Mouse (Mus musculus) hindbrain, embryonic 13.5 days (tissue): ENCODE results near the gene Lcn8. TPM values are rescaled to one million over a fixed set of nuclear protein-coding genes. Genes with fewer than 3 reads are reported as not detected.
"Not testable (repeated sequence)": the region's sequence is repeated elsewhere in the genome, so short reads cannot be mapped to it uniquely, and the experiment has no call there.

Experiments used
- ATAC-seq: fragments of 200-750 bp; cut with Nextera tagmentation; 2 replicates; pipeline ENCODE4 v1.8.0; 2017; ENCODE audit warnings: moderate TSS enrichment; ENCODE audit not compliant: low FRiP score
- H3K27ac ChIP-seq: fragments of 300-500 bp; sonication (generic); 2 replicates; pipeline ENCODE4 v1.5.1; 2015; ENCODE audit warnings: inconsistent platforms, mild to moderate bottlenecking, moderate library complexity
- H3K27me3 ChIP-seq: fragments of 300-500 bp; sonication (generic); 2 replicates; pipeline ENCODE4 v1.6.1; 2015; ENCODE audit warnings: mild to moderate bottlenecking, inconsistent platforms
- H3K36me3 ChIP-seq: fragments of 300-500 bp; sonication (generic); 2 replicates; pipeline ENCODE4 v1.6.1; 2015; ENCODE audit warnings: mild to moderate bottlenecking, inconsistent platforms
- H3K4me1 ChIP-seq: fragments of 300-500 bp; sonication (generic); replicated peaks from 2 replicates; pipeline ENCODE4 v1.6.1; 2015; ENCODE audit warnings: inconsistent platforms
- H3K4me2 ChIP-seq: fragments of 300-500 bp; sonication (generic); 2 replicates; pipeline ENCODE4 v1.6.1; 2015; ENCODE audit warnings: inconsistent platforms, mild to moderate bottlenecking, moderate library complexity
- H3K4me3 ChIP-seq: fragments of 300-500 bp; sonication (generic); 2 replicates; pipeline ENCODE4 v1.5.1; 2015; ENCODE audit warnings: mild to moderate bottlenecking, inconsistent platforms
- H3K9ac ChIP-seq: fragments of 300-500 bp; sonication (generic); 2 replicates; pipeline ENCODE4 v1.6.1; 2015; ENCODE audit warnings: mild to moderate bottlenecking, inconsistent platforms
- H3K9me3 ChIP-seq: fragments of 300-500 bp; sonication (generic); 2 replicates; pipeline ENCODE4 v1.6.1; 2016; ENCODE audit warnings: inconsistent platforms
- WGBS: fragments of 180-500 bp; shearing (Covaris S2); methylation state at CpG from one replicate; pipeline ENCODE4 v1.1.7; 2015; 5-methylcytosine and 5-hydroxymethylcytosine counted together
- polyA plus RNA-seq: library from polyadenylated mRNA; unstranded; fragments of >200 nt; fragmentation: Nextera tagmentation; extraction: Ambion mirVana; gene quantifications from 2 replicates; pipeline ENCODE4 v1.2.1, GENCODE M21; 2015

The Lcn8 gene
- polyA plus RNA-seq, 1 experiment from 2014 or later = not detected

GRCm38 (mm10) chr2:25679559-25679958 is 26.6 kb downstream of the Lcn8 start:
- no peak for ATAC-seq
- no peak overlapping the region for H3K9ac ChIP-seq
- H3K9me3 ChIP-seq = no peaks in the 10 kb centered on the region
- no peak overlapping the region for H3K27ac ChIP-seq
- no peaks in the 10 kb centered on the region for H3K4me1 ChIP-seq
- WGBS = 88% methylated on average over 6 of the region's 6 CpGs
- 0 out of 2 replicates have a peak, but pooled peaks cover under 1% of the 10 kb centered on the region for H3K27me3 ChIP-seq
- H3K4me2 ChIP-seq = no peak overlapping the region
- H3K4me3 ChIP-seq = no peak overlapping the region
- H3K36me3 ChIP-seq = no peaks in the 10 kb centered on the region

GRCm38 (mm10) chr2:25682426-25682825 is 29.5 kb downstream of the Lcn8 start, which contains the start of gene Lcn10:
Gene Lcn10, plus strand, starts transcription at chr2:25682726.
- Histone ChIP-seq H3K4me1 (no peaks in the 10 kb centered on the region), H3K4me2 (no peak within 1 kb of the TSS), H3K9ac (no peak within 1 kb of the TSS), H3K27ac (no peak within 1 kb of the TSS), H3K27me3 (0 out of 2 replicates have a peak, but pooled peaks cover 2% of the 10 kb centered on the region), H3K9me3 (no peaks in the 10 kb centered on the region), H3K4me3 (no peak within 1 kb of the TSS), H3K36me3 (no peaks in the 10 kb centered on the region)
- no peak for ATAC-seq
- WGBS = 76% methylated on average over 2 of the region's 2 CpGs

GRCm38 (mm10) chr2:25686941-25687340 is 34.0 kb downstream of the Lcn8 start:
- WGBS = 73% methylated on average over 4 of the region's 4 CpGs
- no peak for ATAC-seq

GRCm38 (mm10) chr2:25694605-25695004 is 41.7 kb downstream of the Lcn8 start:
- no peaks in the 10 kb centered on the region for H3K4me1 ChIP-seq
- no peaks in the 10 kb centered on the region for H3K9me3 ChIP-seq
- no peak overlapping the region for H3K9ac ChIP-seq
- no peak overlapping the region for H3K4me2 ChIP-seq
- no peaks in the 10 kb centered on the region for H3K27me3 ChIP-seq
- no peaks in the 10 kb centered on the region for H3K36me3 ChIP-seq
- ATAC-seq = no peak
- no peak overlapping the region for H3K27ac ChIP-seq
- no peak overlapping the region for H3K4me3 ChIP-seq

More at GRCm38 (mm10) chr2:25686941-25687340, 34.0 kb downstream of the Lcn8 start:
- Histone ChIP-seq H3K4me1 (no peaks in the 10 kb centered on the region), H3K36me3 (no peaks in the 10 kb centered on the region), H3K4me2 (no peak overlapping the region), H3K9ac (no peak overlapping the region), H3K9me3 (no peaks in the 10 kb centered on the region), H3K4me3 (no peak overlapping the region), H3K27ac (no peak overlapping the region), H3K27me3 (0 out of 2 replicates have a peak, but pooled peaks cover 2% of the 10 kb centered on the region)

GRCm38 (mm10) chr2:25696951-25697350 is 44.0 kb downstream of the Lcn8 start:
- ATAC-seq = no peak
- Histone ChIP-seq H3K27ac (no peak overlapping the region), H3K4me3 (no peak overlapping the region), H3K4me1 (no peaks in the 10 kb centered on the region), H3K36me3 (no peaks in the 10 kb centered on the region), H3K27me3 (no peaks in the 10 kb centered on the region), H3K4me2 (no peak overlapping the region), H3K9me3 (no peaks in the 10 kb centered on the region), H3K9ac (no peak overlapping the region)
- WGBS = 72% methylated on average over 4 of the region's 4 CpGs

GRCm38 (mm10) chr2:25698696-25699095 is 45.8 kb downstream of the Lcn8 start:
- Histone ChIP-seq H3K9ac (no peak overlapping the region), H3K9me3 (no peaks in the 10 kb centered on the region), H3K4me3 (no peak overlapping the region), H3K27me3 (no peaks in the 10 kb centered on the region), H3K4me1 (no peaks in the 10 kb centered on the region), H3K4me2 (no peak overlapping the region), H3K36me3 (no peaks in the 10 kb centered on the region), H3K27ac (no peak overlapping the region)
- no peak for ATAC-seq
- 89% methylated on average over 2 of the region's 2 CpGs for WGBS

- 71% methylated on average over 3 of the region's 3 CpGs for WGBS
- H3K27ac ChIP-seq, H3K9me3 ChIP-seq, H3K4me3 ChIP-seq, H3K9ac ChIP-seq, H3K4me1 ChIP-seq, ATAC-seq, H3K27me3 ChIP-seq, H3K4me2 ChIP-seq, H3K36me3 ChIP-seq: not testable (repeated sequence)
These were observed 46.8 kb downstream of the Lcn8 start, which contains the start of gene Obp2a for GRCm38 (mm10) chr2:25699743-25700142. Gene Obp2a, plus strand, starts transcription at chr2:25700043.

GRCm38 (mm10) chr2:25701001-25701400 is 48.1 kb downstream of the Lcn8 start:
- Histone ChIP-seq H3K36me3 (no peaks in the 10 kb centered on the region), H3K4me1 (no peaks in the 10 kb centered on the region), H3K4me3 (no peak overlapping the region), H3K9me3 (no peaks in the 10 kb centered on the region), H3K27me3 (no peaks in the 10 kb centered on the region), H3K4me2 (no peak overlapping the region), H3K27ac (no peak overlapping the region), H3K9ac (no peak overlapping the region)
- 85% methylated on average over 5 of the region's 5 CpGs for WGBS
- ATAC-seq = no peak

GRCm38 (mm10) chr2:25703706-25704105 is 50.8 kb downstream of the Lcn8 start:
- no peak overlapping the region for H3K9ac ChIP-seq
- WGBS = 85% methylated on average over 4 of the region's 4 CpGs

More at GRCm38 (mm10) chr2:25703706-25704105, 50.8 kb downstream of the Lcn8 start:
- Histone ChIP-seq H3K27ac (no peak overlapping the region), H3K27me3 (no peaks in the 10 kb centered on the region), H3K4me2 (no peak overlapping the region), H3K4me3 (no peak overlapping the region), H3K9me3 (no peaks in the 10 kb centered on the region), H3K4me1 (peaks cover 11% of the 10 kb centered on the region), H3K36me3 (no peaks in the 10 kb centered on the region)
- ATAC-seq = no peak

Other genes starting within 250 kb of the Lcn8 start
- gene Fut7, start 229.9 kb upstream of the Lcn8 start, polyA plus RNA-seq = 0.19 TPM in 1 of 2 replicates, not detected in the other
- gene Abca2, start 224.4 kb upstream of the Lcn8 start, polyA plus RNA-seq = 10.0 and 11.6 TPM in 2 replicates
- 3.4 and 3.7 TPM in 2 replicates for gene Clic3, start 196.3 kb upstream of the Lcn8 start, polyA plus RNA-seq
- 91.6 and 98.8 TPM in 2 replicates for gene Paxx, start 192.0 kb upstream of the Lcn8 start, polyA plus RNA-seq
- 50.3 and 50.5 TPM in 2 replicates for gene Ptgds, start 183.1 kb upstream of the Lcn8 start, polyA plus RNA-seq
- not detected in 2 replicates for gene Lcn12, start 159.2 kb upstream of the Lcn8 start, polyA plus RNA-seq
- 119 and 125 TPM in 2 replicates for gene Fbxw5, start 152.4 kb upstream of the Lcn8 start, polyA plus RNA-seq
- 5.4 and 5.5 TPM in 2 replicates for gene C8g, start 151.4 kb upstream of the Lcn8 start, polyA plus RNA-seq
- gene Traf2, start 106.2 kb upstream of the Lcn8 start, polyA plus RNA-seq = 21.1 and 21.2 TPM in 2 replicates
- gene Edf1, start 95.3 kb upstream of the Lcn8 start, polyA plus RNA-seq = 409 and 436 TPM in 2 replicates
- gene Mamdc4, start 78.3 kb upstream of the Lcn8 start, polyA plus RNA-seq = 2.3 and 2.6 TPM in 2 replicates
- gene Phpt1, start 77.9 kb upstream of the Lcn8 start, polyA plus RNA-seq = 179 and 182 TPM in 2 replicates
- gene Ajm1, start 71.4 kb upstream of the Lcn8 start, polyA plus RNA-seq = 8.1 and 8.2 TPM in 2 replicates
- gene Rabl6, start 44.6 kb upstream of the Lcn8 start, polyA plus RNA-seq = 67.9 and 75.5 TPM in 2 replicates
- gene Ccdc183, start 35.4 kb upstream of the Lcn8 start, polyA plus RNA-seq = 0.21 and 0.25 TPM in 2 replicates
- gene Tmem141, start 31.1 kb upstream of the Lcn8 start, polyA plus RNA-seq = 35.0 and 42.2 TPM in 2 replicates
- 2.5 and 3.3 TPM in 2 replicates for gene Fcna, start 25.1 kb upstream of the Lcn8 start, polyA plus RNA-seq
- not detected in 2 replicates for gene Lcn5, start 4.8 kb downstream of the Lcn8 start, polyA plus RNA-seq
- not detected in 2 replicates for gene Lcn6, start 23.7 kb downstream of the Lcn8 start, polyA plus RNA-seq
- not detected in 2 replicates for gene Lcn10, start 29.6 kb downstream of the Lcn8 start, polyA plus RNA-seq
- gene Obp2a, start 46.9 kb downstream of the Lcn8 start, polyA plus RNA-seq = not detected in 2 replicates
- gene Bmyc, start 53.6 kb downstream of the Lcn8 start, polyA plus RNA-seq = 126 and 129 TPM in 2 replicates
- not detected in 2 replicates for gene Obp2b, start 83.9 kb downstream of the Lcn8 start, polyA plus RNA-seq
- gene Lcn3, start 112.4 kb downstream of the Lcn8 start, polyA plus RNA-seq = not detected in 2 replicates
- gene Lcn11, start 123.9 kb downstream of the Lcn8 start, polyA plus RNA-seq = not detected in 2 replicates
- not detected in 2 replicates for gene Gm13539, start 129.1 kb downstream of the Lcn8 start, polyA plus RNA-seq
- gene Glt6d1, start 162.7 kb downstream of the Lcn8 start, polyA plus RNA-seq = not detected in 2 replicates
- gene Lcn9, start 170.0 kb downstream of the Lcn8 start, polyA plus RNA-seq = not detected in 2 replicates
- gene Sohlh1, start 194.1 kb downstream of the Lcn8 start, polyA plus RNA-seq = not detected in 2 replicates
- gene Kcnt1, start 210.6 kb downstream of the Lcn8 start, polyA plus RNA-seq = 11.1 TPM in 2 replicates